Mouse (Mus musculus): Measurements from ENCODE around the gene BC028528.
A peak's percentile ranks its signal among the peaks of the same experiment; 100 is the strongest.
"Not testable (repeated sequence)": the region's sequence is repeated elsewhere in the genome, so short reads cannot be mapped to it uniquely, and the experiment has no call there.

The BC028528 gene

DNA sequence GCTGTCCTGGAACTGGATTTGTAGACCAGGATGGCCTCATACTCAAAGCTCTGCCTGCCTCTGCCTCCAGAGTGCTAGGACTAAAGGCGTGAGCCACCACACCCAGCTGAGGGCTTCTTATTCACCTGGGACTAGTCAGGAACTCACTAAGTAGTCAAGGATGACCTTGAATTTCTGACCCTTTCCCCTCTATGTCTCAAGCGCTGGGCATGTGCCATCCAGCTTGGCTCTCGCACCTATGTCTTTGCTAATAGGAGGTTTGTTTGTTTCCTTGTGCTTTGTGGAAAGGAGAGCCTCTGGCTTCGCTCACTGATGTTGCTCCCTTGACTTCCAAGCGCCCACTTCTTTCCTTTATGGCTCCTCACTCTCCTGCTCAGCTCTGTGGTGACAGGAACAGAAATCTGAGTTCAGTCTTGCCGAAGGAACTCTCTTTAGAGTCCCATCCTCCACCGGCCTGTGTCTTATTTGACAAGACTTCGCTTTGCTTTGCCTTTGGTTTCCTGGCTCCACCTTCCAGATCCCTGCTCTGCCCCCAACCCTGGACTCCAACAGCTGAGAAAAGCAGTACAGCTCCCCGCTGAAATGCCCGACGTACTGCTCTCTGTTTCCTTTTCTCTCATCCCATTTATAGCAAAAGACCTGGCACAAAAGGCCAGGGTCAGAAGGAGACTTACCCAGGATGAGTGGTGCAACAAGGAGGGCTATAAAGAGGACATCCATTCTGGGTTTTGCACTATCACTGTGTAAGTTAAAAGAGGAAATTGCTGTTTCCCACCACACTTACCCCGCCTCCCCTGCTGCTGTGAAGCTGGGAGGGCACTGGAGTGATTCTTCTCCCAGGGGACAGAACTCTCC is at the start of gene BC028528:
Gene BC028528 (minus strand): TSS at position 795 of the 855 bp plus-strand sequence.
- DNase-seq (ENCODE audit: low spot score in 2 of 2), result no peak

- no peak for DNase-seq (ENCODE audit: low spot score in 2 of 2)
Observed at GRCm38 (mm10) chr3:95938835-95939234, 47.0 kb upstream of the BC028528 start.

DNA sequence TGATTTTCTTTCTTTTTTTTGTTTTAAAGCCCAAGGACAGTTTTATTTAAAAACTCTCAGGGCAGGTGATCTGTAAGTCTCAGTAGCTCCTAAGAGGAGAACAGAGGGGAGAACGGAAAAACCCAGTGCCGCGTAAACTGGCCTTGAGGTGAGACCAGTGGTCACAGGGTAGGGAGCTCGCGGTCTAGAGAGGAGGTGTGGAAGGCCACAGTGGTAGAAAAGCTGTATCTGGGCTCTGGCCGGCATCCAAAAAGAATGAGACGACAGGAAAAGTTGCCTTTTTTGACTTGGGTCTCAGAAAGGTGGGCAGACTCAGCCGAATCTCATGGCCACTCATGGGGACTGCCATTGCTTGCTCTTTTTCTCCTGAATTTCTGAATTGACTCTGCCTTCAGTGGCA is 46.4 kb upstream of the BC028528 start:
- no peak for DNase-seq (ENCODE audit: low spot score in 2 of 2)

GRCm38 (mm10) chr3:95934448-95934847 is 42.6 kb upstream of the BC028528 start:
- DNase-seq (ENCODE audit: low spot score in 2 of 2), result no peak

GRCm38 (mm10) chr3:95933111-95933750 is 41.4 kb upstream of the BC028528 start:
- no peak for DNase-seq (ENCODE audit: low spot score in 2 of 2)

DNA sequence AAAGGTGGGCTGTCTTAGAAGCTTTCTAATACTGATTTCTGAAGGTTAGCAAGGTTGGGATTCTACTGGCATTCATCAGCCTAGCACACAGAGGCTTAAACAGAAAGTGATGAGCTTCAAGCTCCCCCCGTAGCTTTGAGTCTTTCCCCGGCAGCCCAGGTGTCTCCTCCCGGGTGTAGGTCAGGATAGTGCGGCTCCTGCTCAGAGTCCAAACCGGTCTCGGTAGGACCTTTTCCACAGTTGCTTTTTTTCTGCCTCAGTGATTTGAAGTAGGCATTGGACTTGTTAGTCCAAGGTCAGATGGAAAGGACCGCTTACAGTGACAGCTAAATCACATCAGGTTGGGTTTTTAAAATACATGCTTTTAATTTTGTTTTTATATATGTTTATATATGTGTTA is 40.8 kb upstream of the BC028528 start:
- no peak for DNase-seq (ENCODE audit: low spot score in 2 of 2)

DNA sequence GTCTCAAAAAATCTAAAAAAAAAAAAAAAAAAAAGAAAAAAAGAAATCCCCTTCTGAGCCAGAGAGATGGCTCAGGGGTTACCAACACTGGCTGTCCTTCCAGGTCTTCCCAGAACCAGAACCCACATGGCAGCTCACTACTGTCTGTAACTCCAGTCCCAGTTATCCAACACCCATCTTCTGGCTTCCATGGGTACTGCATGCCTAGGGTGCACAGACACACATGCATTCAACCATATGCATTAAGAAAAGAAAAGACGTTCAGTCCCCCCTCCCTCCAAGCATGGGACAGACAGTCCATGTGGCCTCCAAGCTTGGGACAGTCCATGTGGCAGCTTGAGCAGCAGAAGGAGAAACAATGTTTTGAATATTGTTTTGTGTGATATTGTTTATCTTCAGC is 40.4 kb upstream of the BC028528 start:
- DNase-seq (ENCODE audit: low spot score in 2 of 2), result no peak

DNA sequence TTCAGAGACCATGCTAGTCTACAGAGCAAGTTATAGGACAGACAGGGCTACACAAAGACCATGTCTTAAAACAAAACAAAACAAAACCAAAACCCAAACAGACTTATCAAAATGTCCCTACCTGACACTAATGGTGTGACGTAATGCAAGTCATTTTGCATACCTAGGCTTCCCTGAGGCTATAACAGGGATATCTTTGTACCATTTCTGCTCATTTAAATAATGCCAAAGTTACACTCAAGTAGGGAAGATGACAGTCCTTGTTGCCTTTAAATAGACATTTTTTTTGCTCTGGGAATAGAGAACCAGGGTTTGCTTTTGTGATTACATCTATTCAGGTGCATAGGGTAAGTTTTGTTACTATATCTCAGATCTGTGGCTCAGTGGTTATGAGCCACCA is 39.7 kb upstream of the BC028528 start:
- DNase-seq (ENCODE audit: low spot score in 2 of 2), result no peak

- DNase-seq (ENCODE audit: low spot score in 2 of 2), result no peak
Observed at GRCm38 (mm10) chr3:95930471-95930789, 38.6 kb upstream of the BC028528 start.

DNA sequence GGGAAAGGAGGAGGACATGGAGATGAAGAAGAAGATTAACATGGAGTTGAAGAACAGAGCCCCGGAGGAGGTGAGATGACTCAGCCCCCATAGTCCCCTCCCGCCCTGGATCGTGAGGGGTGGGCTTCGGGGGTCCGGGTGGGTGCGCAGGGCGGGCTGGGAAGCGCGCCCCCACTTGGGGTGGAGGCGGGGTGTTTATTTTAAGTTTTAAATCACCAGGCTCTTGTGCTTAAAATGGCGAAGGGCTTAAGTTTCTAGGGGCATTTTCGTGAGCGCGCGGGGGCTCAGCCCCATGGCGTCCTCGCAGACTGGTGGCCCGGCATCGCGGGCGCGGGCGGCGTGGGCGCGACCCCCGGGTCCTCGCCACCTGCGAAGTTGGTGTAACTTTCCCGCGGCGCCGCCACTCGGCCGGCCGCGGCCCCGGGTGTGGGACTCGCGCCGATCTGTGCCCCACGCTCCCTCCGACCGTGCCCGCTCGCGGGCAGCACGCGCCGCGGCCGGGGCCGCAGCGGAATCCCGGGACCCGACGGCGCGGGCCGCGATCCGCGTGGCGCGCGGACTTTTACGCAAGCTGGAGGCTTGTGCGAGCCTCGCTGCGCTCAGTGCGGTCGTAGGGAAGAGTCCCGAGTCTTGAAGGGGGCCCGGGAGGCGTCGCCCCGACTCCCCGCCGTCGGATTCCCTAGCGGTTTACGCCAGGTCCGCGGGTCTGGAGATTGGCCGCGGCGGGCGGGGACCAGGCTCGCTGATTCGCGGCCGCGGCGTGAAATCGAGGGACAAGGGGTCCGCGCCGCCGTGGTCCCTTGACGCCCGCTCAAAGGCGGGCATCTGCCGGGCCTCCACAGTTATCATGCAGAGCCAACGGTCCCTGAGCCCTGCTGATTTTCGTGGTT is 38.0 kb upstream of the BC028528 start:
- peak; percentile 44 to 48 for DNase-seq (ENCODE audit: low spot score in 2 of 2)

DNA sequence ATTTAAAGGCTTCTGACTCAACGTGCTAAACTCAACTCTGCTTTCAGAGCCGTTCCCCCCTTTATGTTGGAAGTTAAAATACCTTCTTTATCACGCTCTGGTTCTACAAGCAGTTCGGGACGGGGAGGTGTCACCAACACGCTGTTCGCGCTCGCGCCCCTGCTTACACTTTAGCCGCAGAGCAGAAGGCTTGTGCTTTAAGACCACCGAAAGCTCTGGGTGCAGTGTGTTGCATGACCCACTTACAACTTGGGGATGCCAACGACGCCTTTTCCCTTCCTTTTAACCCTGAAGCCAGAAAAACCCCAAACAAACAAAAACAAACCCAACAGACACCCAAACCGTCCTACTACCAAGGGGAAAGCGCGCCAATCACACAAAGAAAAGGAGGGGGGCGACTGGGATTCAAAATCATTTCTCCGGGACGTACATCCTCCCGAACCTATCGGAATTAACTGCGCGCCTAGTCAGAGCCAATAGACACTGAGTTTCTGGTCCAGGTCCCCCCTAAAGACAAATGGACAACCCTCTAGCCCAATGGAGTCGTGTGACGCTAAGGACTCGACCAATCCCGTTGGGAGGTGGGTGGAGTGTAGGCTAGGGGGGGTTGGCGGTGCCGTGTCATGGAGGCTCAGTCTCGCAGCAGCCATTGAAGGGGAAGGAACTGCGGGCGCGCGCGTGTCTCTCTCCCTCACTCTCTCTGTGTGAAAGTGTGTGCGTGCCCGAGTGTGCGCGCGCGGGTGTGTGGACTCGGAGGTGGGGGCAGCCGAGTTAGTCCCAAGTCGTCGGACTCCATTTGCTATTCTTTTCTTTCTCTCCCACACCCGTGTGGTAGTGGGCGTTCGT is 37.1 kb upstream of the BC028528 start, which contains the start of gene Anp32e:
Gene Anp32e (plus strand): TSS at position 589 of the 846 bp plus-strand sequence.
- DNase-seq (ENCODE audit: low spot score in 2 of 2), result peak; percentile 98

GRCm38 (mm10) chr3:95928261-95928657 is 36.5 kb upstream of the BC028528 start:
- no peak for DNase-seq (ENCODE audit: low spot score in 2 of 2)

DNA sequence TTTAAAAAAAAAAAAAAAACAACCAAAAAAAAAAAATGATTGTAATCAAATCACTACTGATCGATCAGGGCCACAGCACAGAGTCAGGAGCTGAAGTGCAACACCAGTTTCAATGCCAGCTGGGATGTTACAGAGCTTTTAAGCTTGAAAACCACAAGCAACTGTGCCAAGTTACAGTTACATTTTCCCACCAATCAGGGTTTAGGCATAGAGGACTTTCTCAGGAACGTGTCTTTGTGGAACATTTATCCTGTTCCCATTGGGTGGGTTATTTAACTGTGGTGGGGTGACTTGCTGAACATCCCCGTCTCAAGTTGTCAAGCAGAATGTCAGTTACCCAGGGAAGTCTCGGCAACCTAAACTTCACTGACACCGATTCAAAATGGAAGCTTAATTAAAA is 33.3 kb upstream of the BC028528 start:
- no peak for DNase-seq (ENCODE audit: low spot score in 2 of 2)

GRCm38 (mm10) chr3:95924185-95924584 is 32.4 kb upstream of the BC028528 start:
- no peak for DNase-seq (ENCODE audit: low spot score in 2 of 2)

GRCm38 (mm10) chr3:95923429-95923828 is 31.6 kb upstream of the BC028528 start:
- DNase-seq (ENCODE audit: low spot score in 2 of 2), result not testable (repeated sequence)

DNA sequence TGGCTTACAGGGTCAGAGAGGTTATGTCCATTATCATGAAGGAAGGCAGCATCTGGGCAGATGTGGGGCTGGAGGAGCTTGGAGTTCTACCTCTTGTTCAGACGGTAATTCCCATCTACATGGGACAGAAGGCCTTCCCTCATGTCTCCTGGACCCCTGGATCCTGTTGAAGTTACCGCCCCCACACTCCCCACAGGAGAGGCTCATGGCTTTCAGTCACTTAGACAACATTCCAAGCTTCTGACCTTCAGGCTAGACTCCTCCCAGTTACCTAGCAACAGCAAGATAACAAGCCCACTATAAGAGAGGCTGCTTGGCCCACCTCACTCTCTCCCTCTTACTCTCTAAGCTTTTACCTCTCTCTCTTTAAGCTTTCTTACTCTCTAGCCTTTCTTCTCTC is 28.7 kb upstream of the BC028528 start:
- DNase-seq (ENCODE audit: low spot score in 2 of 2), result not testable (repeated sequence)

DNA sequence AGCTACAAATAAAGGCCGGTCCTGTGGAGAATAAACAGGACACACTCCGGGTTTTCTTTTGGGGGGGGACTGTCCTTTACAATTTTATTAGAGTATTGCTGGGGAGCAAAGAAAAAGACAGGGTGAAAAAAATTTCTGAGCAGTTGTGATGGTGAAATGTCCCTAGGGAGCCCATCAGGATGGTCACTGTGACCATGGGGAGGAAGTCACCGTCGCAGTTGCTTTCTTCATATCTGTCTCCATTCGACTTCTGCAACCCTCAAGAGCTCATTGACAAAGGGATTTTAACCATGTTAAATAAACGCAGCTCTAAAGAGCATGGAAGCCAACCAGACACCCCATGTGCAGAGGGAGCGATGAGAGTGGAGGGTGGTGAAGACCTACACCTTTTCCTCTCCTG is 25.0 kb upstream of the BC028528 start:
- DNase-seq (ENCODE audit: low spot score in 2 of 2), result no peak

DNA sequence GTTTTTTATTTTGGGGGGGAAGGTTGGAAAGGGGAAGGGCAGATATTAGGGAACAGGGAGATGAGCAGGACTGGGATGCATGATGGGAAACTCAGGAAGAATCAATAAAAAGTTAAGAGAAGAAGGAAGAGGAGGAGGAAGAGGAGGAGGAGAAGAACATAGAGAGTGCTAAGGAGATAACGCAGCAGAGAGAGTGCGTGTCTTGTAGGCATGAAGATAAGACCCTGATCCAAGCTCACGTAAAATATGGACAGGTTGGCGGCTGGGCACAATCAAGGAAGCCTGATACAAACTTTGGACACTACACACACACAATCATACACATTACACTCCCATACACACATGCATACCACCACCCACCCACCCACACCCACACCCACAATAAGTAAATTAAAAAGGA is 22.9 kb upstream of the BC028528 start:
- no peak for DNase-seq (ENCODE audit: low spot score in 2 of 2)

DNA sequence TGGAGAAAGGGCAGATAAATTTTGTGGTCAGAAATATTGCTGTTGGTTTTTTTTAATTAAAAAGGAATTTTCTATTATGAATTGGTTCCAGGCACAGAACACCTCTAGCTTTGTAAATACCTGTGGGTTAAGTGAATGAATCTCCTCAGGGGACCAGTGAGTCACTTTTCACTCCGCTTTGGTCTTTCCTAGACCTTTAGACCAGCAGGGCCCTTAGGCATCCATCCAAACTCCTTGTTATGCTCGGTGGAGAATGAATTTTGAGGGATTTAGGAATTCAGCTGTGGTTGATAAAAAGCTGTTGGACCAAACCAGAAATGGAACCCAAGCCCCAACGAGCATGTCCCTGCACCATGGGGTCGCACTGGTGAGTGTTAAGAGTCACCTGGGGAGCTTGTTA is 15.8 kb upstream of the BC028528 start:
- DNase-seq (ENCODE audit: low spot score in 2 of 2), result no peak

GRCm38 (mm10) chr3:95906860-95907259 is 15.1 kb upstream of the BC028528 start:
- peak in 1 of 2 experiments; percentile 56 for DNase-seq (ENCODE audit: low spot score in 2 of 2)

DNA sequence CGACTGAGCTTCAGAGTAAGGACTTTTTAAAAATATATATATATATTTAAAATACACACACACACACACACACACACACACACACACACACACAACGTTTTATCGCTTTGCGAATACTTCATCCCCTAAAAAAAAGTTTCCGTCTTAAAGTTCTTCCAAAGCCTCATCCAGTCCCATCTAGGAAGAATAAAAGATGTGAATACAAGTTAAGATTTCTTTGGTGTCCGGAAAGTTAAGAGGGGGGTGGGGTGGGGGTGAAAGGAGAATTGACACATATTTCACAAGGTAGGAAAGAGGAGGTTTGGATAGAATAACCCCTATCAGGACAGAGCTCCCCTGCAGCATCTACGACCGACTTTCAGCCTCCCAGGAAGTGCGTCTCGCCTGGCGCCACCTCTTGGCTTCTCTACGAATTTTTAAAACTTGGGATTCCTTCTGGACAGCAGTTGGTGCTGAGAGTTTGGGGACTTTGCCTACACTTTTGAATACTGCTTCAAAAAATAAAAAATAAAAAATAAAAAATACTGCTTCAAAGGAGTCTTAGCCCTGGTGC is 14.2 kb upstream of the BC028528 start:
- peak in 1 of 2 experiments; percentile 63 for DNase-seq (ENCODE audit: low spot score in 2 of 2)

Measured in right cerebral cortex, postnatal 10 days (tissue).